Mouse (Mus musculus) kidney, embryonic 16.5 days (tissue): ENCODE measurements around the gene Eif5a. TPM values are rescaled to one million over a fixed set of nuclear protein-coding genes. Genes with fewer than 3 reads are reported as not detected.

Experiments
- ATAC-seq: fragments of 200-750 bp; cut with Nextera tagmentation; 2 replicates; pipeline ENCODE4 v1.8.0; 2017; ENCODE audit warnings: moderate TSS enrichment; ENCODE audit not compliant: low FRiP score, low TSS enrichment
- H3K27ac ChIP-seq: fragments of 300-500 bp; sonication (generic); 2 replicates; pipeline ENCODE4 v1.5.1; 2014; ENCODE audit warnings: low read length
- H3K27me3 ChIP-seq: fragments of 300-500 bp; sonication (generic); 2 replicates; pipeline ENCODE4 v1.6.1; 2014; ENCODE audit warnings: low read length, control low read depth, mixed read lengths; ENCODE audit not compliant: insufficient read depth
- H3K36me3 ChIP-seq: fragments of 300-500 bp; sonication (generic); 2 replicates; pipeline ENCODE4 v1.6.1; 2014; ENCODE audit warnings: low read length, control low read depth, mixed read lengths; ENCODE audit not compliant: insufficient read depth
- H3K4me1 ChIP-seq: fragments of 300-500 bp; sonication (generic); 2 replicates; pipeline ENCODE4 v1.6.1; 2014; ENCODE audit warnings: low read length, control low read depth, mixed read lengths; ENCODE audit not compliant: insufficient read depth
- H3K4me2 ChIP-seq: fragments of 300-500 bp; sonication (generic); replicated peaks from 2 replicates; pipeline ENCODE4 v1.6.1; 2014; ENCODE audit warnings: low read depth, low read length
- H3K4me3 ChIP-seq: fragments of 300-500 bp; sonication (generic); 2 replicates; pipeline ENCODE4 v1.5.1; 2014; ENCODE audit warnings: mild to moderate bottlenecking, low read length
- H3K9ac ChIP-seq: fragments of 300-500 bp; sonication (generic); replicated peaks from 2 replicates; pipeline ENCODE4 v1.6.1; 2014; ENCODE audit warnings: low read length
- H3K9me3 ChIP-seq: fragments of 300-500 bp; sonication (generic); 2 replicates; pipeline ENCODE4 v1.6.1; 2016; ENCODE audit warnings: low read length, control low read depth
- WGBS: fragments of 180-500 bp; shearing (Covaris S2); extraction: QIAGEN DNeasy Blood & Tissue Kit; methylation state at CpG from one replicate; pipeline ENCODE4 v1.1.7; 2014; 5-methylcytosine and 5-hydroxymethylcytosine counted together
- microRNA-seq: library from miRNA; unstranded; fragments of <30 nt; microRNA quantifications from one replicate; pipeline ENCODE4, GENCODE M21; 2016
- polyA plus RNA-seq: library from polyadenylated mRNA; unstranded; fragments of >200 nt; fragmentation: Nextera tagmentation; extraction: Ambion mirVana; gene quantifications from 2 replicates; pipeline ENCODE4 v1.2.1, GENCODE M21; 2015

Gene Eif5a
- polyA plus RNA-seq, 1 experiment from 2014 or later: 1,737 TPM

GRCm38 (mm10) chr11:69872451-69872850 is 49.3 kb downstream of the Eif5a start:
- no peak overlapping the region for H3K9ac ChIP-seq
- H3K4me3 ChIP-seq: no peak overlapping the region
- 57% methylated on average over 4 of the region's 4 CpGs for WGBS
- no peak overlapping the region for H3K27ac ChIP-seq
- no peak overlapping the region for H3K4me2 ChIP-seq
- peaks cover 17% of the 10 kb centered on the region for H3K4me1 ChIP-seq
- H3K36me3 ChIP-seq: no peaks in the 10 kb centered on the region
- no peaks in the 10 kb centered on the region for H3K27me3 ChIP-seq
- no peak for ATAC-seq
- no peaks in the 10 kb centered on the region for H3K9me3 ChIP-seq

GRCm38 (mm10) chr11:69871822-69872221 is 49.9 kb downstream of the Eif5a start:
- no peak overlapping the region for H3K4me3 ChIP-seq
- H3K36me3 ChIP-seq: no peaks in the 10 kb centered on the region
- H3K27ac ChIP-seq: no peak overlapping the region
- peaks cover 12% of the 10 kb centered on the region; the same call in 1 of the 2 replicates for H3K4me1 ChIP-seq
- WGBS: 90% methylated on average over 7 of the region's 7 CpGs
- ATAC-seq: no peak
- H3K9me3 ChIP-seq: no peaks in the 10 kb centered on the region
- H3K9ac ChIP-seq: no peak overlapping the region
- H3K4me2 ChIP-seq: no peak overlapping the region
- no peaks in the 10 kb centered on the region for H3K27me3 ChIP-seq

GRCm38 (mm10) chr11:69870289-69871069 is 51.3 kb downstream of the Eif5a start:
- H3K9ac ChIP-seq: no peak overlapping the region
- WGBS: 91% methylated on average over 2 of the region's 2 CpGs
- no peak for ATAC-seq
- no peaks in the 10 kb centered on the region for H3K27me3 ChIP-seq
- no peak overlapping the region for H3K4me3 ChIP-seq
- no peaks in the 10 kb centered on the region for H3K4me1 ChIP-seq
- no peak overlapping the region for H3K27ac ChIP-seq
- no peak overlapping the region for H3K4me2 ChIP-seq
- no peaks in the 10 kb centered on the region for H3K9me3 ChIP-seq
- no peaks in the 10 kb centered on the region for H3K36me3 ChIP-seq

GRCm38 (mm10) chr11:69867335-69867734 is 54.4 kb downstream of the Eif5a start:
- 76% methylated on average over 9 of the region's 9 CpGs for WGBS
- H3K9ac ChIP-seq: no peak overlapping the region
- H3K27me3 ChIP-seq: no peaks in the 10 kb centered on the region
- no peaks in the 10 kb centered on the region for H3K9me3 ChIP-seq
- H3K4me1 ChIP-seq: no peaks in the 10 kb centered on the region
- no peak overlapping the region for H3K27ac ChIP-seq
- no peaks in the 10 kb centered on the region for H3K36me3 ChIP-seq
- no peak overlapping the region for H3K4me2 ChIP-seq
- ATAC-seq: no peak
- no peak overlapping the region for H3K4me3 ChIP-seq

Small RNAs within 50 kb of the gene (microRNA-seq; reads per million reads assigned to microRNA genes)
- gene Mir6924: not detected

Other genes with a start within 250 kb of the Eif5a start
- gene Eif4a1, start 249.5 kb downstream of the Eif5a start, polyA plus RNA-seq: 571 and 587 TPM in 2 replicates
- gene Senp3, start 239.9 kb downstream of the Eif5a start, polyA plus RNA-seq: 96.5 and 98.4 TPM in 2 replicates
- gene Tnfsf13, start 236.2 kb downstream of the Eif5a start, polyA plus RNA-seq: 0.66 and 1.2 TPM in 2 replicates
- 8.8 and 11.5 TPM in 2 replicates for gene Tnfsf12, start 226.1 kb downstream of the Eif5a start, polyA plus RNA-seq
- 4.6 and 6.1 TPM in 2 replicates for gene Tnfsfm13, start 225.9 kb downstream of the Eif5a start, polyA plus RNA-seq
- gene Polr2a, start 163.3 kb downstream of the Eif5a start, polyA plus RNA-seq: 28.3 and 33.6 TPM in 2 replicates
- 0.25 and 0.64 TPM in 2 replicates for gene Slc35g3, start 160.0 kb downstream of the Eif5a start, polyA plus RNA-seq
- gene Zbtb4, start 156.0 kb downstream of the Eif5a start, polyA plus RNA-seq: 2.9 TPM in 2 replicates
- 12.9 and 13.8 TPM in 2 replicates for gene Chrnb1, start 126.0 kb downstream of the Eif5a start, polyA plus RNA-seq
- 2.6 and 3.0 TPM in 2 replicates for gene Fgf11, start 120.1 kb downstream of the Eif5a start, polyA plus RNA-seq
- 9.0 and 10.2 TPM in 2 replicates for gene Tmem102, start 116.3 kb downstream of the Eif5a start, polyA plus RNA-seq
- gene Gm39566, start 106.7 kb downstream of the Eif5a start, polyA plus RNA-seq: not detected in 2 replicates
- not detected in 2 replicates for gene Spem2, start 103.5 kb downstream of the Eif5a start, polyA plus RNA-seq
- gene Spem1, start 99.8 kb downstream of the Eif5a start, polyA plus RNA-seq: 0.15 and 0.28 TPM in 2 replicates
- gene Nlgn2, start 84.2 kb downstream of the Eif5a start, polyA plus RNA-seq: 6.0 and 6.6 TPM in 2 replicates
- 371 and 389 TPM in 2 replicates for gene Tmem256, start 83.4 kb downstream of the Eif5a start, polyA plus RNA-seq
- 105 and 119 TPM in 2 replicates for gene Plscr3, start 75.6 kb downstream of the Eif5a start, polyA plus RNA-seq
- gene Tnk1, start 63.2 kb downstream of the Eif5a start, polyA plus RNA-seq: 7.0 and 7.3 TPM in 2 replicates
- not detected in 2 replicates for gene Tmem95, start 43.9 kb downstream of the Eif5a start, polyA plus RNA-seq
- 11.3 and 12.5 TPM in 2 replicates for gene Kctd11, start 40.6 kb downstream of the Eif5a start, polyA plus RNA-seq
- 0.44 and 0.67 TPM in 2 replicates for gene Acap1, start 26.4 kb downstream of the Eif5a start, polyA plus RNA-seq
- gene 2810408A11Rik, start 21.0 kb downstream of the Eif5a start, polyA plus RNA-seq: 11.7 and 12.8 TPM in 2 replicates
- gene Neurl4, start 20.9 kb downstream of the Eif5a start, polyA plus RNA-seq: 11.4 and 12.8 TPM in 2 replicates
- gene Gps2, start 8.1 kb downstream of the Eif5a start, polyA plus RNA-seq: 85.2 and 86.4 TPM in 2 replicates
- gene Ybx2, start 13.8 kb upstream of the Eif5a start, polyA plus RNA-seq: 7.0 and 10.3 TPM in 2 replicates
- 20.8 and 22.4 TPM in 2 replicates for gene Slc2a4, start 26.2 kb upstream of the Eif5a start, polyA plus RNA-seq
- gene Cldn7, start 42.8 kb upstream of the Eif5a start, polyA plus RNA-seq: 225 and 227 TPM in 2 replicates
- gene Ctdnep1, start 59.2 kb upstream of the Eif5a start, polyA plus RNA-seq: 35.7 and 35.8 TPM in 2 replicates
- gene Elp5, start 60.6 kb upstream of the Eif5a start, polyA plus RNA-seq: 124 and 128 TPM in 2 replicates
- gene Gabarap, start 69.2 kb upstream of the Eif5a start, polyA plus RNA-seq: 437 and 481 TPM in 2 replicates
- gene Phf23, start 73.8 kb upstream of the Eif5a start, polyA plus RNA-seq: 69.1 and 74.5 TPM in 2 replicates
- 39.1 and 40.7 TPM in 2 replicates for gene Dvl2, start 78.6 kb upstream of the Eif5a start, polyA plus RNA-seq
- 107 and 114 TPM in 2 replicates for gene Acadvl, start 93.5 kb upstream of the Eif5a start, polyA plus RNA-seq
- 9.3 and 13.2 TPM in 2 replicates for gene Dlg4, start 95.0 kb upstream of the Eif5a start, polyA plus RNA-seq
- 1.3 and 1.4 TPM in 2 replicates for gene Asgr1, start 132.1 kb upstream of the Eif5a start, polyA plus RNA-seq
- 0.17 and 0.19 TPM in 2 replicates for gene Asgr2, start 170.7 kb upstream of the Eif5a start, polyA plus RNA-seq
- 0.31 and 0.36 TPM in 2 replicates for gene Mgl2, start 208.4 kb upstream of the Eif5a start, polyA plus RNA-seq
- 0.67 and 0.80 TPM in 2 replicates for gene Clec10a, start 234.2 kb upstream of the Eif5a start, polyA plus RNA-seq